Mouse (Mus musculus): ENCODE results near the gene Tmc2.
A peak's percentile ranks its signal among the peaks of the same experiment; 100 is the strongest.

The Tmc2 gene

DNA sequence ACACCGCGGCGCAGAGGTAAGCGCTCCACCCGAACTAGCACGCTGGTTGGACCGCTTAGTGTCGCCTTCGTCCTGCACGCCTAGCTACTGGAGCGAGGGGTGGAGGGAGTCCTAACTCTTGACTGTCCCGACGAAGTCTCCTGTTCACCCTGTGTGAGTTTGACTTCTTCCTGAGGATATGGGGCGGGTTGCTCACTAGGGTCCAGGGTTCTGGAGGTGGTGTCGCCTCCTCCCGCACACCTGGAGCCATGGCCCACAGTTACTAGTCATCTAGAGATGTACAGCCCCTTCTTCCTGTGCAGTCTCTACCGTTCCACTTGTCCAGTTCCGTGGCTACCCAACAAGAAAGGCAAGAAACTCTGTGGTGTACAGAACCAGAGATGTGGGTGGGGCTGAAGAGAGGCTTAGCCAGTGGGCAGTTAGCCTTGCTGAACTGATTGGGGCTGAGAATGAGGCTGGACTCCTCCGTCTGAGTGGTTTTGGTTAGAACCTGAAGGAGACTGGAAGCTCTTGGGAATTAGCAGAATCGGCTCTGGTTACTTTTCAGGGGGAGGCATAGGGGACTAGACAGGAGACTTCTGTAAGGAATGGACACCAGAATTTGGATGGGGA lies 101.2 kb downstream of the Tmc2 start:
- DNase-seq (ENCODE audit: low spot score), result peak; percentile 46

DNA sequence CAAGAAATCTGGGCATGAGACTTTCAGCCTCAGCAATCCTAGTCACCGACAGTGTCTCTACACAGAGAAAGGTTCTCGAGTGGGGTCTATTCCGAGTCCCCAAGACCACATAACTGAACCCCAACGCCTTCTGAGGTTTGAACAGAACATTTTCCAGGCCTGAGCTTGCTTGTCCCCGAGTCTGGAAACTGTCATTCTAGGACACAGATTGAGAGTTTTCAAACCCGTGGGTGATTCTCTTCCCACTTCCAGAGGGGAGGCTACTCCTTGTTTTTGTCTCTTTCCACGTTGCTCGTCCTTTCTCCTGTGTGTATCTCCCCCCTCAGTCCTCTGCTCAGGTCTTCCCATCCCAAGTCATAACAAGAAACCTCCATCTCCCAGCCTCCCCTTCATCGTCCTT lies 102.6 kb downstream of the Tmc2 start:
- DNase-seq (ENCODE audit: low spot score), result no peak

DNA sequence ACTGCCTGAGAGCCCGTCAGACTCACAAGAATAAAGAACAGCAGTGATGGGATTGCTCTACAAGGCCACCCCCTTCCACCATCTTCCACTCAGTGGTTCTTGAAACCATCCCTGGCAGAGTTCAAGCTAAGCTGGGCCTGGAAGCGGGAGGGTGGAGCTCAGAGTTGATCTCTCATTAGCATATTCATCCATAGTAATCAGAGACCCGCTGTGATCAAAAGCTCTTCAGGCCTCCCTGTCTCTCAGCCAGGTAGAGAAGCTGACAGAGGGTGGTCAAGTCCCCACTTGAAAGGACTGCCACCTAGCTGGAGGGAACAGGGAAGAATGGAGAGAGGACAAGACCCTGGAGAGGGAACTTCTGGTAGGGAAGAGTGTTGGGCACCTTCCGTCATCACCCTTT lies 108.0 kb downstream of the Tmc2 start:
- no peak for DNase-seq (ENCODE audit: low spot score)
